Mouse (Mus musculus): Measurements from ENCODE around the gene Rnf34. TPM values are rescaled to one million over a fixed set of nuclear protein-coding genes. Genes with fewer than 3 reads are reported as not detected.

Rnf34 gene
- total and polyA plus RNA-seq, 3 experiments, result 18.4 to 29.1 (median 24.6) TPM

DNA sequence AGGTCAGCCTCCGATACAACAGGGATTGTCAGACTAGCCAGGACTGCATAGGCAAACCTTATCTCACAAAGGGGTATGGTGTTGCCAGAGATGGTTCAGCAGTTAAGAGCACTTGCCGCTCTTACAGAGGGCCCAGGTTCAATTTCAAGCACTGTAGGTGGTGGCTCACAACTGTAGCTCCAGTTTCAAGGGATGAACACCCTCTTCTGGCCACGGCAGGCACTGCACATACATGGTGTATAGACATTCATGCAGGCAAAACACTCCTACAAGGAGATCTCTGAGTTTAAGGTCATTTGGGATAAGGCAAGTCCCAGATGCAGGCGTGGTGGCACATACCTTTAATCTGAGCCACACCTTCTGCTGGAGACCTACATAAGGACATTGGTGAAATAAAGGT, 63.0 kb downstream of the Rnf34 start:
- in situ Hi-C loops (cut with MboI; ENCODE audit: low pct_ligation_motif_present, low pct_unique_long_range_greater_than_20kb, low sequenced_read_pairs), result no loop called here
- Histone ChIP-seq H3K9ac (ENCODE audit: insufficient read depth, low read depth) (no peak overlapping the region), H3K4me3 (replicated peaks in 1 of 3; ENCODE audit: low read depth in 2 of 3, low read length in 2 of 3, poor library complexity in 1 of 3) (no peak overlapping the region), H3K4me1 (ENCODE audit: control insufficient read depth in 1 of 2, insufficient read depth in 2 of 2) (peaks cover 0 to 5% of the 10 kb centered on the region in 2 experiments; a peak in 1 of 4 replicates), H3K27me3 (replicated peaks) (no peaks in the 10 kb centered on the region), H3K27ac (ENCODE audit: insufficient read depth, low read depth) (no peak overlapping the region), H3K4me2 (ENCODE audit: insufficient read depth, low read depth, poor library complexity, severe bottlenecking) (no peak overlapping the region), H3K9me3 (replicated peaks; ENCODE audit: low read length) (no peaks in the 10 kb centered on the region), H3K36me3 (replicated peaks in 1 of 2; ENCODE audit: control insufficient read depth in 1 of 2, insufficient read depth in 1 of 2, low read length in 1 of 2) (peaks cover 24 to 93% of the 10 kb centered on the region in 2 experiments), H3K79me2 (replicated peaks; ENCODE audit: control insufficient read depth, extremely low read depth, insufficient read depth, poor library complexity, severe bottlenecking) (no peaks in the 10 kb centered on the region)
- peak; percentile 34 for DNase-seq (ENCODE audit: extremely low read depth)
- TF ChIP-seq POLR2AphosphoS2 (IDR thresholded peaks at IDR 0.05; ENCODE audit: low read depth, low read length), result no peak
- peak; percentile 42 for TF ChIP-seq SMC3 (IDR thresholded peaks at IDR 0.05; ENCODE audit: low read depth, low read length)
- TF ChIP-seq ZMIZ1 (IDR thresholded peaks at IDR 0.05; ENCODE audit: low read depth, low read length), result no peak
- peak; percentile 37 for TF ChIP-seq RAD21 (IDR thresholded peaks at IDR 0.05; ENCODE audit: low read depth, low read length)
- no peak for TF ChIP-seq IRF4 (IDR thresholded peaks at IDR 0.05; ENCODE audit: low read depth, low read length)
- TF ChIP-seq TCF12 (IDR thresholded peaks at IDR 0.05; ENCODE audit: low read depth, low read length), result no peak
- no peak for TF ChIP-seq USF1 (IDR thresholded peaks at IDR 0.05; ENCODE audit: low read depth, low read length)
- TF ChIP-seq ETS1 (conservative IDR thresholded peaks at IDR 0.05; ENCODE audit: low read depth, low read length), result no peak
- peak; percentile 26 to 51; a peak in 3 of 4 replicates for TF ChIP-seq CTCF (conservative IDR thresholded peaks at IDR 0.05 in 1 of 2, IDR thresholded peaks at IDR 0.05 in 1 of 2; ENCODE audit: low read depth in 2 of 2, low read length in 2 of 2)
- dilution Hi-C loops (cut with MboI; ENCODE audit: extremely low pct_ligation_motif_present, extremely low pct_unique_long_range_greater_than_20kb, low sequenced_read_pairs), result no loop called here

DNA sequence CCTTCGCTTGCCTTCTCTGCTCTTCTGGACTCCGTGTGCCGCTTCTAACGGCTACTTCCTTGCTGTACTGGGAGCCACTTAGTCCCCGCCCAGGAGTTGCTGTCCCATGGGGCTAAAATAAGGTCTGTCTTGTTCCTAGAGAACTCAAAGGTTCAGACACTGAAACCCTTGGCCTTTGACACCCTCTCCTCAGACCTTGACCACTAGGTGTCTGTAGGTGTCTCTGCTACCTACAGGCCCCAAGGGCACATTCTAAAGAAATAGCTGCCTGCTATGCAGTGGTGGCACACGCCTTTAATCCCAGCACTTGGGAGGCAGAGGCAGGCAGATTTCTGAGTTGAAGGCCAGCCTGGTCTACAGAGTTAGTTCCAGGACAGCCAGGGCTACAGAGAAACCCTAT, 66.3 kb downstream of the Rnf34 start:
- Histone ChIP-seq H3K9me3 (replicated peaks; ENCODE audit: low read length) (no peaks in the 10 kb centered on the region), H3K4me2 (ENCODE audit: insufficient read depth, low read depth, poor library complexity, severe bottlenecking) (no peak overlapping the region), H3K27me3 (replicated peaks) (no peaks in the 10 kb centered on the region), H3K4me1 (ENCODE audit: control insufficient read depth in 1 of 2, insufficient read depth in 2 of 2) (peaks cover 0 to 25% of the 10 kb centered on the region in 2 experiments; a peak in 2 of 4 replicates), H3K27ac (ENCODE audit: insufficient read depth, low read depth) (no peak overlapping the region), H3K4me3 (replicated peaks in 1 of 3; ENCODE audit: low read depth in 2 of 3, low read length in 2 of 3, poor library complexity in 1 of 3) (no peak overlapping the region), H3K36me3 (replicated peaks in 1 of 2; ENCODE audit: control insufficient read depth in 1 of 2, insufficient read depth in 1 of 2, low read length in 1 of 2) (peaks cover 26 to 94% of the 10 kb centered on the region in 2 experiments), H3K79me2 (replicated peaks; ENCODE audit: control insufficient read depth, extremely low read depth, insufficient read depth, poor library complexity, severe bottlenecking) (no peaks in the 10 kb centered on the region), H3K9ac (ENCODE audit: insufficient read depth, low read depth) (no peak overlapping the region)
- dilution Hi-C loops (cut with MboI; ENCODE audit: extremely low pct_ligation_motif_present, extremely low pct_unique_long_range_greater_than_20kb, low sequenced_read_pairs), result no loop called here
- in situ Hi-C loops (cut with MboI; ENCODE audit: low pct_ligation_motif_present, low pct_unique_long_range_greater_than_20kb, low sequenced_read_pairs), result no loop called here
- no peak for DNase-seq (ENCODE audit: extremely low read depth)
- TF ChIP-seq USF1 (IDR thresholded peaks at IDR 0.05; ENCODE audit: low read depth, low read length), result no peak
- no peak for TF ChIP-seq PAX5 (IDR thresholded peaks at IDR 0.05; ENCODE audit: low read length)
- no peak for TF ChIP-seq JUN (IDR thresholded peaks at IDR 0.05; ENCODE audit: insufficient read depth, low read depth, low read length)
- no peak for TF ChIP-seq MEF2A (IDR thresholded peaks at IDR 0.05; ENCODE audit: borderline replicate concordance, low read depth, low read length)
- TF ChIP-seq NELFE (IDR thresholded peaks at IDR 0.05; ENCODE audit: low read depth, low read length), result no peak
- TF ChIP-seq MAX (IDR thresholded peaks at IDR 0.05; ENCODE audit: low read length), result no peak
- TF ChIP-seq ELF1 (IDR thresholded peaks at IDR 0.05; ENCODE audit: low read depth, low read length), result no peak
- TF ChIP-seq TCF12 (IDR thresholded peaks at IDR 0.05; ENCODE audit: low read depth, low read length), result no peak
- TF ChIP-seq CTCF (conservative IDR thresholded peaks at IDR 0.05 in 1 of 2, IDR thresholded peaks at IDR 0.05 in 1 of 2; ENCODE audit: low read depth in 2 of 2, low read length in 2 of 2), result 0 out of 4 replicates have a peak, but pooled peaks of 1 of the 2 experiments have one; percentile 1
